Mouse (Mus musculus) midbrain, embryonic 14.5 days (tissue): Measurements from ENCODE around the gene Cldn34b2. TPM values are rescaled to one million over a fixed set of nuclear protein-coding genes. Genes with fewer than 3 reads are reported as not detected.
"Not testable (repeated sequence)": the region's sequence is repeated elsewhere in the genome, so short reads cannot be mapped to it uniquely, and the experiment has no call there.

Experiments
- ATAC-seq: fragments of 200-750 bp; cut with Nextera tagmentation; 2 replicates; pipeline ENCODE4 v1.8.0; 2017; ENCODE audit warnings: moderate number of reproducible peaks, moderate library complexity; ENCODE audit not compliant: low FRiP score, low TSS enrichment
- DNase-seq: peaks from one replicate; pipeline ENCODE4 v3.0.0-alpha.2; 2015
- H3K27ac ChIP-seq: fragments of 300-500 bp; sonication (generic); replicated peaks from 2 replicates; pipeline ENCODE4 v1.5.1; 2014; ENCODE audit warnings: mild to moderate bottlenecking, low read depth, low read length, moderate library complexity
- H3K27me3 ChIP-seq: fragments of 300-500 bp; sonication (generic); 2 replicates; pipeline ENCODE4 v1.6.1; 2014; ENCODE audit warnings: low read length, control low read depth, mixed read lengths; ENCODE audit not compliant: control insufficient read depth, insufficient read depth
- H3K36me3 ChIP-seq: fragments of 300-500 bp; sonication (generic); 2 replicates; pipeline ENCODE4 v1.6.1; 2014; ENCODE audit warnings: low read length, control low read depth; ENCODE audit not compliant: control insufficient read depth, insufficient read depth
- H3K4me1 ChIP-seq: fragments of 300-500 bp; sonication (generic); 2 replicates; pipeline ENCODE4 v1.6.1; 2014; ENCODE audit warnings: mild to moderate bottlenecking, antibody characterized with exemption, low read length, control low read depth; ENCODE audit not compliant: control insufficient read depth, insufficient read depth
- H3K4me2 ChIP-seq: fragments of 300-500 bp; sonication (generic); 2 replicates; pipeline ENCODE4 v1.6.1; 2014; ENCODE audit warnings: mild to moderate bottlenecking, low read length, moderate library complexity
- H3K4me3 ChIP-seq: fragments of 300-500 bp; sonication (generic); replicated peaks from 2 replicates; pipeline ENCODE4 v1.5.1; 2014; ENCODE audit warnings: low read depth, low read length
- H3K9ac ChIP-seq: fragments of 300-500 bp; sonication (generic); replicated peaks from 2 replicates; pipeline ENCODE4 v1.6.1; 2014; ENCODE audit warnings: mild to moderate bottlenecking, low read length, moderate library complexity
- H3K9me3 ChIP-seq: fragments of 300-500 bp; sonication (generic); 2 replicates; pipeline ENCODE4 v1.6.1; 2016; ENCODE audit warnings: low read length, control low read depth, mixed read lengths; ENCODE audit not compliant: control insufficient read depth
- WGBS: fragments of 180-500 bp; shearing (Covaris S2); extraction: QIAGEN DNeasy Blood & Tissue Kit; methylation state at CpG from one replicate; pipeline ENCODE4 v1.1.7; 2014; 5-methylcytosine and 5-hydroxymethylcytosine counted together
- polyA plus RNA-seq: library from polyadenylated mRNA; unstranded; fragments of >200 nt; fragmentation: Nextera tagmentation; extraction: Ambion mirVana; gene quantifications from 2 replicates; pipeline ENCODE4 v1.2.1, GENCODE M21; 2014

The Cldn34b2 gene
- polyA plus RNA-seq, 1 experiment from 2014 or later, result not detected

GRCm38 (mm10) chrX:155163553-155163952 is 35.3 kb upstream of the Cldn34b2 start:
- no peaks in the 10 kb centered on the region for H3K27me3 ChIP-seq
- no peaks in the 10 kb centered on the region for H3K36me3 ChIP-seq
- H3K27ac ChIP-seq, result no peak overlapping the region
- 57% methylated on average over 1 of the region's 1 CpGs for WGBS
- ATAC-seq (no peak), DNase-seq (no peak)
- H3K9me3 ChIP-seq, result no peaks in the 10 kb centered on the region
- H3K4me3 ChIP-seq, result no peak overlapping the region
- no peak overlapping the region for H3K9ac ChIP-seq
- H3K4me1 ChIP-seq, result no peaks in the 10 kb centered on the region
- H3K4me2 ChIP-seq, result no peak overlapping the region

DNA sequence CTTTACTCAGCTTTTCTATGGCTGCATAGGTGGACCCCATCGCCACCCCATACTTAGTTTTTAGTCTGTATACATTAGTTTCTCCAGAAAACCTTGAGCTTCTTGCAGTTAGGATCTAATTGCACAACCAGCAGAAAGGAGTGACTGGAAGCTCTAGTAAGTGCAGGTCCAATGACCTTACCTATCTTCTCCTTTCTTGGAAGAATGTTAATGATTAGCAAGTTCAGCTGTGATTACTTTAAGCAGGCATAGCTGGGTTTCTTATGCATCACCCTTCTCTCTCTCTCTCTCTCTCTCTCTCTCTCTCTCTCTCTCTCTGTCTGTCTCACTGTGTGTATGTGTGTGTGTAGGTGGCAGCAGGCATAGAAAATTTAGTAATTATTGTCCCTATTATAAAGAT is 23.7 kb upstream of the Cldn34b2 start:
- Histone ChIP-seq H3K9ac (no peak overlapping the region), H3K27ac (no peak overlapping the region), H3K27me3 (no peaks in the 10 kb centered on the region), H3K4me3 (no peak overlapping the region), H3K4me2 (no peak overlapping the region), H3K36me3 (no peaks in the 10 kb centered on the region), H3K4me1 (no peaks in the 10 kb centered on the region), H3K9me3 (no peaks in the 10 kb centered on the region)
- WGBS, result 77% methylated on average over 1 of the region's 1 CpGs
- DNase-seq (no peak), ATAC-seq (no peak)

DNA sequence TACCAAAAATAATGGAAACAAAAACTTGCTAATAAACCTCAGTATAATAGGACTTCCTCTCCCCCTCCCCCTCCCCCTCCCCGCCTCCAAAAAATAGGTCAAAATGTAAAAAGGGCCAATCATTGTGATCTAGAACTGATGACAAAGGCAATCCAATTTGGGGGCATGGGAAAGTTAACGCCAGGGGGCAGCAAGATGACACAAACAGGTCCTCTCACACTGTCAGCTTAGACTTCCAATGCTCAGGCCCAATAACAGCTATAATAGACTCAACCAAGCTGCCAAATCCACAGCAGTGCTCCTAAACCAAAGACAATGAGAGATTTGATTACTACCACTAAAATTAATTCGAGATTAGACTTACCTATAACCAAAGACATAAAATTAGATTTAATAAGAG is 16.5 kb upstream of the Cldn34b2 start:
- H3K9me3 ChIP-seq, result no peaks in the 10 kb centered on the region
- DNase-seq (peak; percentile 27), ATAC-seq (no peak)
- H3K4me1 ChIP-seq, result no peaks in the 10 kb centered on the region
- no peak overlapping the region for H3K4me3 ChIP-seq
- H3K27ac ChIP-seq, result no peak overlapping the region
- 19% methylated on average over 3 of the region's 3 CpGs for WGBS
- no peak overlapping the region for H3K4me2 ChIP-seq
- no peaks in the 10 kb centered on the region for H3K27me3 ChIP-seq
- no peak overlapping the region for H3K9ac ChIP-seq
- H3K36me3 ChIP-seq, result no peaks in the 10 kb centered on the region

DNA sequence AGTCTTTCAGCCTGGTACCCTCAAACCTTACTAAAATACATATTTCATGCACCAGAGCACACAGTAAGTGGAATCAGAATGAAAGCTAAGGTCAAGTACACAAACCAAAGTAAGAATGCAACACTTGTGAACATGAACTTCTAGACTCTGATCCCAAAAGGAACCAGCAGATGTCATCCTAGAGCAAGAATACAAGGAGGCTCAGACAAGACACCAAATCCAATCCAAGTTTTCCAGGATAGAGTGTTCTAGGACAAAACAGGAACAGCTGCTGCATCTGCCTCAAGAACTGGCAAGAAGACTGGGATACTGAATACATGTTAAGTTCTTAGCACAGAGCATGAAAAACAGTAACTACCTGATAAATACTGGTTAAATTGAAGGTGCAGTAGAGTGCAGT is 30.2 kb downstream of the Cldn34b2 start:
- Histone ChIP-seq H3K27ac (no peak overlapping the region), H3K9me3 (no peaks in the 10 kb centered on the region), H3K4me3 (no peak overlapping the region), H3K9ac (no peak overlapping the region), H3K4me1 (no peaks in the 10 kb centered on the region), H3K27me3 (no peaks in the 10 kb centered on the region), H3K36me3 (no peaks in the 10 kb centered on the region), H3K4me2 (no peak overlapping the region)
- peak; percentile 19 for DNase-seq
- no peak for ATAC-seq

DNA sequence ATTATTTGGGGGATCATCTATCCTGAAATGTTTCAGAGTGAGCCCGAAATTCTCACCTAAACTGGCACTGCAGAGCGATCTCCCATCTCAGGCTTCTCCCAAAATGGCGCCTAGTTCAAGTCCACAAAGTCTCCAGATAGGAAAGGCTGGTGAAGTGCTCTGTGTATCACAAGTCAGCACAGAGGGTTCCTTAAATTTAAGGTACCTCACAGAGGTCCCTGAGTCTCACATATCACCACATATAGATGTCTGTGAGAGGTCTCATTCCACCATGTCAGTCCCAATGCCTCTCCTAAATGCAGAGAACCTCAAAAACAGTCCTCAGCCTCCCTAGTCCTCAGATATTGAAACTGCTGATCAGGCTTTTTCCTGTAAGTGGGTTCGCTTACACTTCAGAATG is 34.6 kb downstream of the Cldn34b2 start, which contains the start of gene Magea2:
Magea2 (minus strand) TSS at position 101 of the 400 bp plus-strand sequence.
- not testable (repeated sequence) for H3K27ac ChIP-seq, DNase-seq, H3K27me3 ChIP-seq, H3K4me1 ChIP-seq, H3K9ac ChIP-seq, H3K36me3 ChIP-seq, H3K4me3 ChIP-seq, H3K4me2 ChIP-seq, H3K9me3 ChIP-seq, ATAC-seq
- 87% methylated on average over 3 of the region's 4 CpGs for WGBS

DNA sequence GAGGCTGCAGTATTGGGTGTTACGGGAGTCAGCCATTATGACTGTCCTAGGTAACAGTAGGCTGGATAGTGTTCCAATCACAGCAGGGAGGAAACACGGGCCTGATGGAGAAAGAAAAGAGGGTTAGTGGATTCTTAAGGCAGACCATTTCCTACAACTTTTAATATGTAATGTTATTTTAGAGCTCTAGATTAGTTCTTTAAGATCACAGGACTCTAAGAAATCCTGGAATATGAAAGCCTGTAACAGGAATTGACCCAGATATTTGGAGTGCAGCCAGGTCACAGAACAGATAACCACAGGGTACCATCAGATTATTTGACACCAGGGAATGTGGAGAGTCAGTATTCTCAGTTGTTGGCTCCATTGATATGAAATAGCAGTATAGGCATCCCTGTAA is 38.5 kb downstream of the Cldn34b2 start, which contains the start of gene Magea1:
Magea1 (minus strand) TSS at position 101 of the 400 bp plus-strand sequence.
- DNase-seq, ATAC-seq: not testable (repeated sequence)

More for the DNA sequence above, 38.5 kb downstream of the Cldn34b2 start, which contains the start of gene Magea1:
- H3K4me2 ChIP-seq, H3K27me3 ChIP-seq, H3K4me3 ChIP-seq, H3K9ac ChIP-seq, H3K27ac ChIP-seq, H3K36me3 ChIP-seq, H3K4me1 ChIP-seq, H3K9me3 ChIP-seq: not testable (repeated sequence)
- 89% methylated on average over 1 of the region's 2 CpGs for WGBS

Other genes with a start within 250 kb of the Cldn34b2 start
- gene Cldn34b1, start 238.1 kb downstream of the Cldn34b2 start, polyA plus RNA-seq, result not detected in 2 replicates
- not detected in 2 replicates for gene Magea6, start 192.4 kb downstream of the Cldn34b2 start, polyA plus RNA-seq
- gene Magea3, start 178.9 kb downstream of the Cldn34b2 start, polyA plus RNA-seq, result not detected in 2 replicates
- not detected in 2 replicates for gene Magea8, start 132.6 kb downstream of the Cldn34b2 start, polyA plus RNA-seq
- gene Magea5, start 65.3 kb downstream of the Cldn34b2 start, polyA plus RNA-seq, result not detected in 2 replicates
- gene Magea1, start 38.6 kb downstream of the Cldn34b2 start, polyA plus RNA-seq, result not detected in 2 replicates
- gene Magea2, start 34.7 kb downstream of the Cldn34b2 start, polyA plus RNA-seq, result not detected in 2 replicates
- gene Sat1, start 88.0 kb upstream of the Cldn34b2 start, polyA plus RNA-seq, result 57.8 and 86.7 TPM in 2 replicates
- gene Acot9, start 134.0 kb upstream of the Cldn34b2 start, polyA plus RNA-seq, result 48.0 and 49.9 TPM in 2 replicates
- 89.1 and 105 TPM in 2 replicates for gene Prdx4, start 212.3 kb upstream of the Cldn34b2 start, polyA plus RNA-seq